Mouse (Mus musculus): ENCODE measurements around the gene Tcp11.

DNA sequence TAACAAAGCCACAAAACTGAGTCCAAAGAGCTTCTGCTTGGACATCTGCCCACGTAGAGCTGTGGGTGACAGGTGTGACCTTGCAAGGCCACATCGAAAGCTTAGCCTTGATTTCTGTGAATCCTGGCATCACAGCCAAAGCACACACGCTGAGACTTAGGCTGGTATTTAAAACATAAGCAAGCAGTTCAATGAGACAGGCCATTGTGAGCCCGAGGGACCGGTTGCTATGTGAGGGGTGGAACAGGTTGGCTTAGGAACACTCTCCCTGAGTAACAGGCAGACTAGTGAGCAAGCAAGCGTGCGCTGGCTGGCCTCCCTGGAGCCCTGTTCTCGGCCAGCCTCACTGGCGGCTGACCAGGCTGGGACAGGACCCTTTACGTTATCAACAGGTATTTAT is 58.5 kb downstream of the Tcp11 start:
- TF ChIP-seq CTCF (IDR thresholded peaks at IDR 0.05; ENCODE audit: insufficient read depth, low read length) (no peak), POLR2A (IDR thresholded peaks at IDR 0.05; ENCODE audit: borderline replicate concordance, extremely low read depth, low read depth, low read length) (no peak)

Data from lung, adult 2 months (tissue).